ENCODE assay signal across 36 mouse cellular contexts in genomic region chr10:108726391-108726790, GRCm38 (mm10). TPM values are rescaled to one million over a fixed set of nuclear protein-coding genes. Genes with fewer than 3 reads are reported as not detected.
"Had no signal": no experiment of that assay in that cellular context is flagged by ENCODE, and none has a peak within 500 bp of the region (broad histone marks: within the 10 kb centered on the region; RNA-seq: fewer than 3 reads in every experiment).

No protein-coding gene starts in this region.

- H3K9ac ChIP-seq: heart, embryonic 13.5 days; heart, embryonic 15.5 days; hindbrain, embryonic 13.5 days; hindbrain, embryonic 15.5 days; intestine, embryonic 15.5 days; kidney, embryonic 15.5 days; limb, embryonic 13.5 days; limb, embryonic 15.5 days; liver, embryonic 12.5 days; liver, embryonic 14.5 days had no signal

- H3K27me3 ChIP-seq: heart, embryonic 13.5 days; heart, embryonic 15.5 days; hindbrain, embryonic 13.5 days; hindbrain, embryonic 15.5 days; intestine, embryonic 15.5 days; kidney, embryonic 15.5 days; limb, embryonic 13.5 days; limb, embryonic 15.5 days; liver, embryonic 12.5 days had no signal

- H3K4me1 ChIP-seq: heart, embryonic 13.5 days; heart, embryonic 15.5 days; hindbrain, embryonic 13.5 days; hindbrain, embryonic 15.5 days; intestine, embryonic 15.5 days; kidney, embryonic 15.5 days; limb, embryonic 13.5 days; limb, embryonic 15.5 days; liver, embryonic 12.5 days had no signal

- H3K27ac ChIP-seq: gastrocnemius, adult 2 months; heart, embryonic 13.5 days; heart, embryonic 15.5 days; hindbrain, embryonic 13.5 days; hindbrain, embryonic 15.5 days; intestine, embryonic 15.5 days; kidney, embryonic 15.5 days; kidney, postnatal 0 days; limb, embryonic 13.5 days; limb, embryonic 15.5 days; liver, embryonic 12.5 days; liver, embryonic 14.5 days had no signal

- H3K36me3 ChIP-seq: heart, embryonic 13.5 days; heart, embryonic 15.5 days; hindbrain, embryonic 13.5 days; hindbrain, embryonic 15.5 days; intestine, embryonic 15.5 days; kidney, embryonic 15.5 days; limb, embryonic 13.5 days; limb, embryonic 15.5 days; liver, embryonic 12.5 days had no signal

- H3K4me2 ChIP-seq: heart, embryonic 11.5 days; heart, embryonic 13.5 days; heart, embryonic 15.5 days; hindbrain, embryonic 13.5 days; hindbrain, embryonic 15.5 days; intestine, embryonic 15.5 days; kidney, embryonic 15.5 days; limb, embryonic 13.5 days; limb, embryonic 15.5 days; liver, embryonic 12.5 days had no signal

- DNase-seq: gastrocnemius, adult 2 months; gastrocnemius, postnatal 10 days; gastrocnemius, postnatal 25 days; heart, adult 18-20 months; heart, postnatal 14 days; heart, postnatal 36 days; kidney, adult 11 months; kidney, adult 2 months; kidney, adult 9 months; kidney, postnatal 14 days; kidney, postnatal 36 days; layer of hippocampus, adult 9-11 months; layer of hippocampus, postnatal 36 days; left cerebral cortex, postnatal 4 days had no signal

- ATAC-seq: inflammation-experienced regulatory T-cells, adult 6 months; intestine, embryonic 15.5 days; liver, embryonic 12.5 days had no signal

- H3K4me3 ChIP-seq: gastrocnemius, adult 2 months; heart, embryonic 13.5 days; heart, embryonic 15.5 days; hindbrain, embryonic 13.5 days; hindbrain, embryonic 15.5 days; intestine, embryonic 15.5 days; kidney, embryonic 15.5 days; limb, embryonic 13.5 days; limb, embryonic 15.5 days; liver, embryonic 12.5 days had no signal

- H3K9me3 ChIP-seq: heart, embryonic 13.5 days; heart, embryonic 15.5 days; hindbrain, embryonic 13.5 days; hindbrain, embryonic 15.5 days; intestine, embryonic 15.5 days; kidney, embryonic 15.5 days; limb, embryonic 13.5 days; limb, embryonic 15.5 days; liver, embryonic 12.5 days had no signal

RNA-seq across cellular contexts. Expression of gene Gm5136, which starts 26.4 kb away (rescaled TPM):
- total RNA-seq: gastrocnemius, adult 2 months; gastrocnemius, postnatal 10 days; gastrocnemius, postnatal 25 days; gastrocnemius, postnatal 4 days; granulocyte monocyte progenitor cell, adult 5-6 weeks; heart, adult 18-20 months; heart, adult 8-10 months; heart, postnatal 14 days; heart, postnatal 36 days; hematopoietic stem cell, adult 5-6 weeks had no signal
- polyA plus RNA-seq: heart, embryonic 11.5 days; heart, embryonic 13.5 days; heart, embryonic 15.5 days; heart, postnatal 0 days; inflammation-experienced regulatory T-cells, adult 6 months; intestine, embryonic 15.5 days; kidney, adult 2 months; kidney, embryonic 15.5 days; kidney, postnatal 0 days; large intestine, adult 2 months; limb, embryonic 11.5 days; limb, embryonic 13.5 days; limb, embryonic 15.5 days; liver, adult 2 months; liver, embryonic 12.5 days; liver, embryonic 14.5 days; liver, embryonic 16.5 days had no signal
